Mouse (Mus musculus) ES-E14 (cell line): ENCODE data around the gene Oxct1. TPM values are rescaled to one million over a fixed set of nuclear protein-coding genes. Genes with fewer than 3 reads are reported as not detected.

ENCODE experiments used
- DNase-seq: peaks from one replicate; pipeline ENCODE4 v3.0.0-alpha.2; 2013; ENCODE audit warnings: low read depth, low spot score
- H3K27ac ChIP-seq: 2 replicates; pipeline ENCODE4 v1.5.1; 2012; ENCODE audit warnings: low read depth, mild to moderate bottlenecking, low read length, moderate library complexity, mixed read lengths; ENCODE audit not compliant: poor library complexity, insufficient read depth, severe bottlenecking
- H3K36me3 ChIP-seq: 2 replicates; pipeline ENCODE4 v1.6.1; 2012; ENCODE audit warnings: mild to moderate bottlenecking, low read length, moderate library complexity, mixed read lengths; ENCODE audit not compliant: control insufficient read depth, poor library complexity, insufficient read depth, severe bottlenecking
- H3K4me1 ChIP-seq, 2 experiments: fragments of 150-350 bp in 1 of 2; sonication (generic) in 1 of 2; 2 replicates each; pipeline ENCODE4 v1.6.1; 2012; ENCODE audit warnings: low read length in 2 of 2, mild to moderate bottlenecking in 1 of 2, mixed read lengths in 1 of 2; ENCODE audit not compliant: control insufficient read depth in 2 of 2, insufficient read depth in 2 of 2, poor library complexity in 1 of 2
- H3K4me3 ChIP-seq, 2 experiments: fragments of 150-350 bp in 1 of 2; sonication (generic) in 1 of 2; 2 replicates each; pipeline ENCODE4 v1.5.1; 2012; ENCODE audit warnings: low read length in 2 of 2, low read depth in 1 of 2, mild to moderate bottlenecking in 1 of 2, mixed read lengths in 1 of 2; ENCODE audit not compliant: insufficient read depth in 1 of 2, poor library complexity in 1 of 2, severe bottlenecking in 1 of 2
- H3K9ac ChIP-seq: 2 replicates; pipeline ENCODE4 v1.6.1; 2012; ENCODE audit warnings: low read depth, mild to moderate bottlenecking, low read length, mixed read lengths; ENCODE audit not compliant: poor library complexity, insufficient read depth, severe bottlenecking
- H3K9me3 ChIP-seq: fragments of 150-350 bp; sonication (generic); 2 replicates; pipeline ENCODE4 v1.6.1; 2012; ENCODE audit warnings: low read depth, mild to moderate bottlenecking, low read length; ENCODE audit not compliant: control insufficient read depth, insufficient read depth
- CHD2 ChIP-seq: IDR thresholded peaks from 2 replicates; pipeline ENCODE4 v1.6.1; 2014; ENCODE audit warnings: mild to moderate bottlenecking, low read depth, low read length, inconsistent platforms
- HCFC1 ChIP-seq: IDR thresholded peaks from 2 replicates; pipeline ENCODE4 v1.6.1; 2012; ENCODE audit warnings: low read length, inconsistent platforms, borderline replicate concordance; ENCODE audit not compliant: insufficient read depth
- MAFK ChIP-seq: IDR thresholded peaks from 2 replicates; pipeline ENCODE4 v1.6.1; 2014; ENCODE audit warnings: mild to moderate bottlenecking, low read depth, low read length, inconsistent platforms; ENCODE audit not compliant: insufficient read depth
- ZC3H11A ChIP-seq: IDR thresholded peaks from 2 replicates; pipeline ENCODE4 v1.6.1; 2012; ENCODE audit warnings: low read depth, mild to moderate bottlenecking, inconsistent platforms, low read length, borderline replicate concordance
- ZNF384 ChIP-seq: IDR thresholded peaks from 2 replicates; pipeline ENCODE4 v1.6.1; 2012; ENCODE audit warnings: low read depth, low read length, inconsistent platforms
- in situ Hi-C, 2 experiments: fragments of 600-800 bp; cut with MboI; formaldehyde crosslinking; loops; one replicate each; pipeline ENCODE4 v1.15.1; 2025; ENCODE audit warnings: low sequenced_read_pairs in 2 of 2, inconsistent platforms in 1 of 2; ENCODE audit not compliant: unreplicated experiment in 2 of 2
- total RNA-seq: library from RNA; depleted of rRNA; stranded (reverse); fragments of 300-350 nt; gene quantifications from 2 replicates; pipeline ENCODE4 v1.2.3, GENCODE M21; 2012

Gene Oxct1
- total RNA-seq, 1 experiment, result 53.4 TPM

DNA sequence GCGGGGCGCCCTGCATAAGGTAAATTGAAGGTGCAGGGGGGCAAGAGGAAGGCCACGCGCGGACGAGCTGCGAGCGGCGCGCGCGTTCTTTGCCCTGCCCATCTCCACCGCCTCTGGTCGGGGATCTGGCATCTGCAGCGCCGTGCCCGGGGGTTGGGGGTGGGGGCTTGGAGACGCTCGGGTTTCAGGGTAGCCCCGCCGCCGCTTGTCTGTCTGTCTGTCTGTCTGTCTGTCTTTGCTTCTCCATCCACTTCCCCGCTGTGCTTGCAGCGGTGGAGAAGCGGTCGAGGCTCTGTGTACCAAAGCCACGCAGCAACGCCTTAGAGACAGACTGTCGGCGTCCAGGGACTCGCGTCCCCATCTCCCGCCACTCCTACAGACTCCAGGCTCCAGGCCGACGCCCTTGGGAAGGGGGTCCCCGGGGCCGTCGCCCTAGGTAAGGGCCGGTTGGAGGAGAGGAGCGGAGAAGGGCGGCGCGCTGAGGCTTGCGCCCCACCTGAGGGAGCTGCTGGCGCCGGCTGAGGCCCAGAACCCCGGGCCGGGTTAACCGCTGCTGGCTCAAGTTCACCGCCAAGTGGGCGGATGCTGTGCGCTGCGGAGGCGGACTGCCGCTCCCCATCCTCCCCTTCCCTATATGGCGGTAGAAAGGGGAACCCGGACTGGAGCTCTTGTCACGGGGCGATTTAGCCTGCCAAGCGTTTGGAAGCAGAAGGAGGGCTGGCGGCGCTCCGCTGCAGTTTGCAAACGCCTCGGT lies 825 bp downstream of the Oxct1 start:
- Histone ChIP-seq H3K36me3 (no peaks in the 10 kb centered on the region), H3K9me3 (no peaks in the 10 kb centered on the region), H3K27ac (0 out of 2 replicates have a peak overlapping the region, but pooled peaks have one; percentile 21), H3K4me1 (peaks cover 0 to 6% of the 10 kb centered on the region in 2 experiments; a peak in 2 of 4 replicates), H3K4me3 (peak overlapping the region; percentile 78 to 95), H3K9ac (peak overlapping the region; percentile 76)
- in situ Hi-C loops, result no loop called here
- TF ChIP-seq HCFC1 (peak; percentile 36; the same call in 1 of the 2 replicates), MAFK (no peak), ZC3H11A (no peak)
- DNase-seq, result no peak

DNA sequence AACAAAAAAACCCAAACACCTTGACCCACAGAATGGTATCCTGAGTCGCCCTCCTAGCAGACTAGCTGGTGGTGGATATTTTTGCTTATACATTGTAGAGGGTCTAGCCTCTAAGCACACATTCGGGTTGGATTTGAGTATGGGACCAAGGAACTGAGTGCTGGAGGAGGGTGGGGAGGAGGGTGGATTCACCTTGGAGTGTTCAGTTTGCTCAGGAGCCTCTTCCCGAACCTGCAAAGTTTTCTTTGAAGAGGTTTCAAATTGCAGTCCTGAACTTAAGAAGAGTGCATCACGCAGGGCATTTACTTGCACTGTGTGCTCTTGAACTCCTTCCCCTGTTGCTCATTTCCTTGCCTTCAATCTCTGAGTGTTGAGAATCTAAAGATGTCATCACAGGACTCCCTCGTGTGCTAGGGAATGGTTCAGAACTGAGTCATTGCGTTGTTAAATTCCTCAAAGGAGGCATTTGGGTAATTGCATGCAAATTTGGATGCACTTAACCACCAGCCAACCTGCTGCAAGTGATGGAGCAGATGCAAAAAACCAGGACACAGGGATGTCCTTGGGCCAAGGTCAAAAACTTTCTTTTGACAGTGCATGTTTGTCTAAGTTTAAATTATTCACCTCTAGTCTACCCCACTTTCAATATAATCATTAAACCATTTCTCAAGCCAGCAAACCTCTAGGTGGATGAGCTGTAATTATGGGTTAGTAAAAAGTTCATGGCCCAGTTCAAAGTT lies 1.7 kb downstream of the Oxct1 start:
- in situ Hi-C loops, result no loop called here
- TF ChIP-seq HCFC1 (no peak), ZC3H11A (no peak), MAFK (no peak), ZNF384 (no peak), CHD2 (no peak)
- Histone ChIP-seq H3K36me3 (no peaks in the 10 kb centered on the region), H3K9me3 (no peaks in the 10 kb centered on the region), H3K9ac (peak overlapping the region; percentile 76; the same call in 1 of the 2 replicates), H3K4me3 (peak overlapping the region; percentile 78 to 95), H3K4me1 (peaks cover 0 to 6% of the 10 kb centered on the region in 2 experiments; a peak in 2 of 4 replicates), H3K27ac (no peak overlapping the region)
- DNase-seq, result no peak

DNA sequence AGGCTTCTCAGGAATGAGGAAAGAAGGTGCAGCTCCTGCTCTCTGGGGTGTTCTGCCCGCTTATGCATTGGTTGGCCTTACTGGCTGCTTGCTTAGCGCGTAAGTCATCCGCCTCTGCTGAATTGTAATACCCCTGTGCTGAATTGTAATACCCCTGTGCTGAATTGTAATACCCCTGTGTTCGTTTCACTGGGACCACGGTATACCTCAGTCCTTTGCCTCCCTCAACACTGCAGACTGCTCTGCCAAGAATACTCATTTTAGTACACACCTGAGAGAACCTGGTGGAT lies 2.2 kb downstream of the Oxct1 start:
- TF ChIP-seq ZC3H11A (no peak), HCFC1 (no peak), ZNF384 (no peak), MAFK (no peak), CHD2 (no peak)
- H3K9ac ChIP-seq, result no peak overlapping the region
- no peak overlapping the region for H3K4me3 ChIP-seq
- H3K36me3 ChIP-seq, result no peaks in the 10 kb centered on the region
- H3K9me3 ChIP-seq, result no peaks in the 10 kb centered on the region
- DNase-seq, result no peak
- in situ Hi-C loops, result no loop called here
- peaks cover 0 to 6% of the 10 kb centered on the region in 2 experiments; a peak in 2 of 4 replicates for H3K4me1 ChIP-seq
- H3K27ac ChIP-seq, result no peak overlapping the region

DNA sequence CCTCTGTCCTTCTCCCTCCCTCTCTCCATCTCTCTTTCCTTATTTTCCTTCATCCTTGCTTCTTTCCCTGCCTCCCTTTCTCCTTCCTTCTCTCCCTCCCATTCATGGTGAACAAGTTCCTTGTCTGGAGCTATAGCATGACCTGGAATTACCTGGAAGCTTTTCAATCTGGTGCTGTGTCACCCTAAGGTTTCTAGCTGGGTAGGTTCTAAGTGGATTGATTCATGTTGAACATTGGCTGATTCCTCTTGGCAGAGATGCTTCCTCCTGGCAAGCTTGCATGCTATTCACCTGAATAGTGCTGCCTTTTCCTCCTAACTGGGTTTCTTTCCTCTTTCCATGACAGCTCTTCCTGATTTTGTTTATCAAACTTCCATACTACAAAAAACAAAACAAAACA lies 2.8 kb downstream of the Oxct1 start:
- in situ Hi-C loops, result no loop called here
- TF ChIP-seq HCFC1 (no peak), CHD2 (no peak), ZNF384 (no peak), ZC3H11A (no peak), MAFK (no peak)
- H3K4me1 ChIP-seq, result peaks cover 0 to 6% of the 10 kb centered on the region in 2 experiments; a peak in 2 of 4 replicates
- DNase-seq, result no peak
- no peaks in the 10 kb centered on the region for H3K9me3 ChIP-seq
- H3K36me3 ChIP-seq, result no peaks in the 10 kb centered on the region
- H3K27ac ChIP-seq, result no peak overlapping the region
- no peak overlapping the region for H3K9ac ChIP-seq
- H3K4me3 ChIP-seq, result no peak overlapping the region
